Mouse (Mus musculus) bone marrow, adult 2 months (tissue): Measurements from ENCODE around the gene Zbtb45. TPM values are rescaled to one million over a fixed set of nuclear protein-coding genes. Genes with fewer than 3 reads are reported as not detected.

Experiments used
- H3K27ac ChIP-seq: fragments of 200-500 bp; 2 replicates; pipeline ENCODE4 v1.5.1; 2012; ENCODE audit warnings: low read depth, mild to moderate bottlenecking, control low read depth, inconsistent platforms, low read length; ENCODE audit not compliant: control insufficient read depth, poor library complexity, insufficient read depth
- H3K4me1 ChIP-seq: fragments of 200-500 bp; 2 replicates; pipeline ENCODE4 v1.6.1; 2011; ENCODE audit warnings: low read length; ENCODE audit not compliant: control insufficient read depth, insufficient read depth
- H3K4me3 ChIP-seq: fragments of 200-500 bp; replicated peaks from 2 replicates; pipeline ENCODE3; 2011; ENCODE audit warnings: mild to moderate bottlenecking, low read depth, low read length, control low read depth; ENCODE audit not compliant: control insufficient read depth
- CTCF ChIP-seq: fragments of 200-500 bp; IDR thresholded peaks from 2 replicates; pipeline ENCODE4 v1.5.1; 2011; ENCODE audit warnings: low read length, control low read depth; ENCODE audit not compliant: control insufficient read depth, insufficient read depth
- POLR2A ChIP-seq: fragments of 200-500 bp; IDR thresholded peaks from 2 replicates; pipeline ENCODE4 v1.6.1; 2011; ENCODE audit warnings: low read depth, mild to moderate bottlenecking, control low read depth, low read length, borderline replicate concordance; ENCODE audit not compliant: control insufficient read depth
- WGBS: fragments of 180-500 bp; shearing (Covaris S2); methylation state at CpG from one replicate; pipeline ENCODE4 v1.1.7; 2018; 5-methylcytosine and 5-hydroxymethylcytosine counted together
- polyA plus RNA-seq: library from polyadenylated mRNA; stranded (reverse); fragments of >200 nt; gene quantifications from 2 replicates; pipeline ENCODE4 v1.2.4, GENCODE M21; 2011; ENCODE audit warnings: low replicate concordance; ENCODE audit not compliant: missing spikeins, insufficient read depth, insufficient read length

The Zbtb45 gene
- polyA plus RNA-seq, 1 experiment: 9.6 TPM

- no peak overlapping the region for H3K27ac ChIP-seq
- H3K4me3 ChIP-seq: no peak overlapping the region
- no peak for TF ChIP-seq POLR2A
- TF ChIP-seq CTCF: no peak
- no peaks in the 10 kb centered on the region for H3K4me1 ChIP-seq
- WGBS: 66% methylated on average over 4 of the region's 4 CpGs
Measured at GRCm38 (mm10) chr7:12959718-12960117, 50.1 kb downstream of the Zbtb45 start.

GRCm38 (mm10) chr7:12958948-12959347 is 50.9 kb downstream of the Zbtb45 start:
- WGBS: 60% methylated on average over 4 of the region's 4 CpGs
- TF ChIP-seq POLR2A (no peak), CTCF (no peak)
- Histone ChIP-seq H3K27ac (no peak overlapping the region), H3K4me3 (no peak overlapping the region), H3K4me1 (no peaks in the 10 kb centered on the region)

GRCm38 (mm10) chr7:12957511-12957910 is 52.3 kb downstream of the Zbtb45 start:
- no peaks in the 10 kb centered on the region for H3K4me1 ChIP-seq
- 53% methylated on average over 5 of the region's 5 CpGs for WGBS

GRCm38 (mm10) chr7:12954896-12955295 is 54.9 kb downstream of the Zbtb45 start:
- Histone ChIP-seq H3K4me1 (peaks cover 2% of the 10 kb centered on the region; the same call in 1 of the 2 replicates), H3K27ac (no peak overlapping the region), H3K4me3 (no peak overlapping the region)
- TF ChIP-seq CTCF: no peak
- TF ChIP-seq POLR2A: no peak
- 7% methylated on average over 3 of the region's 3 CpGs for WGBS

More at GRCm38 (mm10) chr7:12957511-12957910, 52.3 kb downstream of the Zbtb45 start:
- H3K27ac ChIP-seq: no peak overlapping the region
- TF ChIP-seq POLR2A: no peak
- no peak for TF ChIP-seq CTCF
- no peak overlapping the region for H3K4me3 ChIP-seq

Other genes with a start within 250 kb of the Zbtb45 start
- 0.27 and 1.2 TPM in 2 replicates for gene Zscan18, start 206.4 kb downstream of the Zbtb45 start, polyA plus RNA-seq
- 3.4 and 11.5 TPM in 2 replicates for gene Zfp329, start 191.2 kb downstream of the Zbtb45 start, polyA plus RNA-seq
- gene Zfp110, start 175.3 kb downstream of the Zbtb45 start, polyA plus RNA-seq: 14.6 and 24.9 TPM in 2 replicates
- 0.65 TPM in 1 of 2 replicates, not detected in the other for gene Zfp128, start 128.9 kb downstream of the Zbtb45 start, polyA plus RNA-seq
- gene Zscan22, start 112.2 kb downstream of the Zbtb45 start, polyA plus RNA-seq: 2.3 and 2.6 TPM in 2 replicates
- gene Rps5, start 87.7 kb downstream of the Zbtb45 start, polyA plus RNA-seq: 895 and 1,171 TPM in 2 replicates
- gene Rnf225, start 82.6 kb downstream of the Zbtb45 start, polyA plus RNA-seq: 0.47 and 0.74 TPM in 2 replicates
- gene Zfp324, start 44.2 kb downstream of the Zbtb45 start, polyA plus RNA-seq: 0.70 and 0.80 TPM in 2 replicates
- 2.3 and 4.4 TPM in 2 replicates for gene Zfp446, start 32.2 kb downstream of the Zbtb45 start, polyA plus RNA-seq
- gene Slc27a5, start 11.8 kb downstream of the Zbtb45 start, polyA plus RNA-seq: 1.7 and 2.2 TPM in 2 replicates
- 163 and 286 TPM in 2 replicates for gene Trim28, start 10.9 kb downstream of the Zbtb45 start, polyA plus RNA-seq
- 123 and 183 TPM in 2 replicates for gene Chmp2a, start 24.8 kb upstream of the Zbtb45 start, polyA plus RNA-seq
- 132 and 135 TPM in 2 replicates for gene Ube2m, start 28.2 kb upstream of the Zbtb45 start, polyA plus RNA-seq
- 0.83 and 4.1 TPM in 2 replicates for gene Mzf1, start 44.7 kb upstream of the Zbtb45 start, polyA plus RNA-seq
- 0.55 and 0.77 TPM in 2 replicates for gene Vmn1r85, start 85.1 kb upstream of the Zbtb45 start, polyA plus RNA-seq
- not detected in 2 replicates for gene Vmn1r86, start 109.9 kb upstream of the Zbtb45 start, polyA plus RNA-seq
- gene Vmn1r87, start 130.1 kb upstream of the Zbtb45 start, polyA plus RNA-seq: not detected in 2 replicates
- gene Vmn1r88, start 149.5 kb upstream of the Zbtb45 start, polyA plus RNA-seq: 0.31 and 1.7 TPM in 2 replicates
- not detected in 2 replicates for gene Vmn1r89, start 203.0 kb upstream of the Zbtb45 start, polyA plus RNA-seq